Mouse (Mus musculus): ENCODE results near the gene Patl1. TPM values are rescaled to one million over a fixed set of nuclear protein-coding genes. Genes with fewer than 3 reads are reported as not detected.
"Not testable (repeated sequence)": the region's sequence is repeated elsewhere in the genome, so short reads cannot be mapped to it uniquely, and the experiment has no call there.

Patl1 gene
- polyA plus RNA-seq, 1 experiment from 2014 or later: 9.4 TPM

DNA sequence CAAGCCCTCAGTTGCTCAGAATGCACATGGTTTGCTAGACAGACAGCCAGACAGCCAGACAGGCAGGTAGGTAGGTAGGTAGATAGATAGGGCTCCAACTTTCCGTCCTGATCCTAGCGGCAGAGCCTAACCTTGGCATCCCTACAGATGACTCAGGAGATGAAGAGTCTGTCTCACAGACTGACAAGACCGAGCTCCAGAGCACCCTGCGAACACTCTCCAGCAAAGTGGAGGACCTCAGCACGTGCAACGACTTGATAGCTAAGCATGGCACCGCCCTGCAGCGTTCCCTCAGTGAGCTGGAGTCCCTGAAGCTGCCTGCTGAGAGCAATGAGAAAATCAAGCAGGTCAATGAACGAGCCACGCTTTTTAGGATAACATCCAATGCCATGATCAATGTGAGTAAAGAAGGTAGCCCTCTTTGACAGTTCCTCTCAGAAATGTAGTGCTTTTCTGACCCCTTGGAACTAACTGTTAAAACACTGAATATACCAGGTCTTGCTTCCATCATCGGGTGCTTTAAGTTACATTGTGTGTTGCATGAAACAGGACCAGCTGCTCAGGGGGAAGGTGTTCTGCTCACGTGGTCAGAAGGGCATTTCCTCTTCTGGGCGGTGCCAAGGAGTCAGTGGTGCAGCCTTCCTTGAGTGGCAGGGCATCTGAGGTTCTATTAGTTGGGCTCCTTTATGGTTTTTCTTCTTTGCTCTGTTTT is 61.5 kb downstream of the Patl1 start:
- Histone ChIP-seq H3K9me3 (ENCODE audit: low read length) (no peaks in the 10 kb centered on the region), H3K9ac (replicated peaks; ENCODE audit: low read depth) (no peak overlapping the region), H3K36me3 (ENCODE audit: insufficient read depth, low read length) (peaks cover 46% of the 10 kb centered on the region), H3K27ac (ENCODE audit: low read length) (peak overlapping the region; percentile 20), H3K4me2 (replicated peaks; ENCODE audit: low read depth, low read length) (no peak overlapping the region), H3K4me3 (ENCODE audit: low read depth, low read length) (no peak overlapping the region), H3K27me3 (replicated peaks; ENCODE audit: insufficient read depth, low read length) (no peaks in the 10 kb centered on the region), H3K4me1 (ENCODE audit: insufficient read depth, low read depth, low read length) (peaks cover 6% of the 10 kb centered on the region; the same call in 1 of the 2 replicates)
- ATAC-seq (peak; percentile 83), DNase-seq (ENCODE audit: low spot score) (no peak)
- TF ChIP-seq CTCF (IDR thresholded peaks at IDR 0.05) (no peak), EP300 (IDR thresholded peaks at IDR 0.05) (no peak)
- 70% methylated on average over 13 of the region's 13 CpGs for WGBS

DNA sequence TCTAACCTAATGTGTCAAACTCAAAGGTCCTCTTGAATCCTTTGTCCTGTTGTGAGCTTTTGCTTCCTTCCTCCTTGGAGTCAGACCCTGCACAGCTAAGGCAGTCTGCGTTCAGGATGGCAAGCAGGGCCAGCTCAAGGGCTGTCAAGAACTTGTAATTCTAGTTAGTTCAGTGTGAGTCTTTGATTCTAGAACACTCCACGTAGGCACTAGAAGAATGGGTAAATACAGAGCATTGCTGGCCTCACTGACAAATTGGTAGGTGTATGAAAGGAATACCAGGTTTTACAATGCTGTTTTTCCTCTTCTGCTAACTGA is 62.0 kb downstream of the Patl1 start:
- Histone ChIP-seq H3K4me1 (ENCODE audit: insufficient read depth, low read depth, low read length) (peaks cover 6% of the 10 kb centered on the region; the same call in 1 of the 2 replicates), H3K27ac (ENCODE audit: low read length) (peak overlapping the region; percentile 59; the same call in 1 of the 2 replicates), H3K36me3 (ENCODE audit: insufficient read depth, low read length) (peaks cover 50% of the 10 kb centered on the region), H3K9ac (replicated peaks; ENCODE audit: low read depth) (no peak overlapping the region), H3K4me3 (ENCODE audit: low read depth, low read length) (no peak overlapping the region), H3K27me3 (replicated peaks; ENCODE audit: insufficient read depth, low read length) (no peaks in the 10 kb centered on the region), H3K9me3 (ENCODE audit: low read length) (no peaks in the 10 kb centered on the region), H3K4me2 (replicated peaks; ENCODE audit: low read depth, low read length) (no peak overlapping the region)
- ATAC-seq: peak; percentile 96
- peak; percentile 88 for DNase-seq (ENCODE audit: low spot score)
- WGBS: 64% methylated on average over 2 of the region's 2 CpGs
- TF ChIP-seq CTCF (IDR thresholded peaks at IDR 0.05): no peak
- peak; percentile 78 for TF ChIP-seq EP300 (IDR thresholded peaks at IDR 0.05)

DNA sequence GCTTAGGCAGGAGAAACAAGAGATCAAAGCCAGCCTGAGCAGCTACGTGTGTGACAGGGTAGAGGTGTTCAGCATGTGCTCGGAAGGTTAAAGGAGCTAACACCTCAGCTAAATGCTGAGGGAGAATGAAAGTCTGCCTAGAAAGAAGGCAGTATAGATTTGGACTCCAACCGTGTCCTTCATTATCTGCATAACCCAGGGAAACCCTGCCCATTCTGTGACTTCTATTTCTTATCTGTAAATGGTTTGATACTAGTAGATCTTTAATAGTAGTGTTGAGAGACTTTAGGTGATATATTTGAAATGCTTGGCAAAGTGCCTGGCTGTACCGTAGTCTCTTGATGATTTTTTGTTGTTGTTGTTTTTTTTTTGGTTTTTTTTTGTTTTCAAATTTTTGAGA is 63.5 kb downstream of the Patl1 start:
- no peak overlapping the region for H3K9ac ChIP-seq (replicated peaks; ENCODE audit: low read depth)
- H3K36me3 ChIP-seq (ENCODE audit: insufficient read depth, low read length): peaks cover 51% of the 10 kb centered on the region
- ATAC-seq: no peak
- H3K27ac ChIP-seq (ENCODE audit: low read length): no peak overlapping the region
- H3K9me3 ChIP-seq (ENCODE audit: low read length): no peaks in the 10 kb centered on the region
- no peak for TF ChIP-seq EP300 (IDR thresholded peaks at IDR 0.05)
- no peak for TF ChIP-seq CTCF (IDR thresholded peaks at IDR 0.05)
- no peak overlapping the region for H3K4me3 ChIP-seq (ENCODE audit: low read depth, low read length)
- no peak overlapping the region for H3K4me2 ChIP-seq (replicated peaks; ENCODE audit: low read depth, low read length)
- 84% methylated on average over 4 of the region's 4 CpGs for WGBS
- DNase-seq (ENCODE audit: low spot score): no peak
- peaks cover 6% of the 10 kb centered on the region; the same call in 1 of the 2 replicates for H3K4me1 ChIP-seq (ENCODE audit: insufficient read depth, low read depth, low read length)
- no peaks in the 10 kb centered on the region for H3K27me3 ChIP-seq (replicated peaks; ENCODE audit: insufficient read depth, low read length)

DNA sequence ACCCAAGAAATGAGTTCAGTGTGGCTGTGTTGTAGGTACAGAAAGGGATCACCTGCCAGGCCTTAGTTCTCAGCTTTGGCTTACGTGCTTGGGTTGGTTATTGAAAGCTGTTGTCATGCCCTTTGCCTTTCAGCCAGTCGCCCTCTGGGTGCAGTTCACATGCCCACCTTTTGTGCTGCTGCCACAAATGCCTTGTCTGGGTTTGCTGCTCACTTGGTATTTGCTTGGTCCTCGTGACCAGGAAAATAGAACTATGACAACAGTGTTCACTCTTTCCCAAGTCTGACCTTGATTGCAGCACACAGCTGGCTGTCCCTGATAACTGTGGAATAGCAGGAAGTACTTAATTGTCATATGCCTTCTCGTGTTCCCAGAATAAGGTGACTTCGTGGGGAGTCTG is 65.2 kb downstream of the Patl1 start:
- H3K9ac ChIP-seq (replicated peaks; ENCODE audit: low read depth): no peak overlapping the region
- no peak overlapping the region for H3K4me3 ChIP-seq (ENCODE audit: low read depth, low read length)
- H3K9me3 ChIP-seq (ENCODE audit: low read length): no peaks in the 10 kb centered on the region
- peaks cover 44% of the 10 kb centered on the region for H3K36me3 ChIP-seq (ENCODE audit: insufficient read depth, low read length)
- H3K27me3 ChIP-seq (replicated peaks; ENCODE audit: insufficient read depth, low read length): no peaks in the 10 kb centered on the region
- no peak for TF ChIP-seq EP300 (IDR thresholded peaks at IDR 0.05)
- no peak for TF ChIP-seq CTCF (IDR thresholded peaks at IDR 0.05)
- no peak overlapping the region for H3K4me2 ChIP-seq (replicated peaks; ENCODE audit: low read depth, low read length)
- H3K27ac ChIP-seq (ENCODE audit: low read length): 0 out of 2 replicates have a peak overlapping the region, but pooled peaks have one; percentile 27
- DNase-seq (ENCODE audit: low spot score) (peak; percentile 39), ATAC-seq (peak; percentile 10; the same call in 1 of the 2 replicates)
- WGBS: 69% methylated on average over 5 of the region's 5 CpGs
- peaks cover 6% of the 10 kb centered on the region; the same call in 1 of the 2 replicates for H3K4me1 ChIP-seq (ENCODE audit: insufficient read depth, low read depth, low read length)

DNA sequence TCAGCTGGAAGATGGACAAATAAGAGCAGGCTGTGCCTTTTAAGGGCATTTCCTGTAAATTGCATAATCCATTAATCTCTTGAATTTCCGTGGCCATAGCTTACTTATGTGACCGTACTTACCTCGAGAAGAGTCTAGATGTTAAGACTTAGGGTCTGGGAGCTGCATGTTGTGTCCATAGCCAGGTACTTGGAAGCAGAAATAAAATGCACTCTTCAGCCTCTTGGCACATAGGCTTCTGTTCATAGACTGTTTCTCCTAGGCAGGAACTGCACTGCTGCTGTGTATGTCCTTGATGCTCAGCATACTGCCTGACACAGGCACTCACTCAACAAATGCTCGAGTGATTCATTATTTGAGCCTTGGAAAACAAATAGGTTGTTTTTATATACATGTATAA is 68.3 kb downstream of the Patl1 start:
- Histone ChIP-seq H3K36me3 (ENCODE audit: insufficient read depth, low read length) (peaks cover 49% of the 10 kb centered on the region), H3K4me3 (ENCODE audit: low read depth, low read length) (no peak overlapping the region), H3K27ac (ENCODE audit: low read length) (no peak overlapping the region), H3K4me2 (replicated peaks; ENCODE audit: low read depth, low read length) (no peak overlapping the region), H3K27me3 (replicated peaks; ENCODE audit: insufficient read depth, low read length) (no peaks in the 10 kb centered on the region), H3K4me1 (ENCODE audit: insufficient read depth, low read depth, low read length) (no peaks in the 10 kb centered on the region), H3K9ac (replicated peaks; ENCODE audit: low read depth) (no peak overlapping the region), H3K9me3 (ENCODE audit: low read length) (no peaks in the 10 kb centered on the region)
- TF ChIP-seq CTCF (IDR thresholded peaks at IDR 0.05) (no peak), EP300 (IDR thresholded peaks at IDR 0.05) (no peak)
- 75% methylated on average over 4 of the region's 4 CpGs for WGBS
- DNase-seq (ENCODE audit: low spot score) (no peak), ATAC-seq (no peak)

DNA sequence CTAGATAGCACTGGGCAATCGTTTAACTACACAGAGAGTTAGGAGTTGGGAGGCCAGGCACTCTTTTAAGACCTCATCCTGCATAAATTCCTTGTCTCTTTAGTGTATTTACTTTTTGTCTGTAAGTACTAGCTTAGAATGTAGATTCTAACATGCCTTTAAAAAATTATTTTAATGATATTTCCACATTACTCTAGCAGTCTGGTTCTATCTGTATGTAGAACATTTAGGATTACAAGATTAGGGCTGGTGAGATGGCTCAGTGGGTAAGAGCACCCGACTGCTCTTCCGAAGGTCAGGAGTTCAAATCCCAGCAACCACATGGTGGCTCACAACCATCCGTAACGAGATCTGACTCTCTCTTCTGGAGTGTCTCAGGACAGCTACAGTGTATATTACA is 72.4 kb downstream of the Patl1 start:
- DNase-seq (ENCODE audit: low spot score); H3K9me3 ChIP-seq (ENCODE audit: low read length); H3K4me2 ChIP-seq (replicated peaks; ENCODE audit: low read depth, low read length); H3K27ac ChIP-seq (ENCODE audit: low read length); H3K4me1 ChIP-seq (ENCODE audit: insufficient read depth, low read depth, low read length); H3K4me3 ChIP-seq (ENCODE audit: low read depth, low read length); ATAC-seq; H3K9ac ChIP-seq (replicated peaks; ENCODE audit: low read depth); H3K27me3 ChIP-seq (replicated peaks; ENCODE audit: insufficient read depth, low read length): not testable (repeated sequence)
- peaks cover 42% of the 10 kb centered on the region for H3K36me3 ChIP-seq (ENCODE audit: insufficient read depth, low read length)
- WGBS: 75% methylated on average over 5 of the region's 5 CpGs
